Mouse (Mus musculus) megakaryocyte, embryonic 14.5 days (primary cell): ENCODE measurements around the gene Ptpro. TPM values are rescaled to one million over a fixed set of nuclear protein-coding genes. Genes with fewer than 3 reads are reported as not detected.

Experiments
- H3K27me3 ChIP-seq: replicated peaks from 2 replicates; pipeline ENCODE3; 2012; ENCODE audit warnings: inconsistent platforms
- H3K36me3 ChIP-seq: replicated peaks from 2 replicates; pipeline ENCODE3; 2012; ENCODE audit warnings: low read length, inconsistent platforms, mixed read lengths
- H3K4me1 ChIP-seq: 2 replicates; pipeline ENCODE4 v1.6.1; 2012; ENCODE audit warnings: inconsistent platforms
- H3K4me3 ChIP-seq: replicated peaks from 2 replicates; pipeline ENCODE3; 2012; ENCODE audit warnings: moderate library complexity, mild to moderate bottlenecking, inconsistent platforms
- H3K9me3 ChIP-seq: 2 replicates; pipeline ENCODE4 v1.6.1; 2012; ENCODE audit warnings: inconsistent platforms
- FLI1 ChIP-seq: IDR thresholded peaks from 2 replicates; pipeline ENCODE4 v1.6.1; 2012; ENCODE audit warnings: low read length, inconsistent platforms, mixed read lengths
- GATA1 ChIP-seq: IDR thresholded peaks from 3 replicates; pipeline ENCODE4 v1.6.1; 2012; ENCODE audit warnings: mixed read lengths, low read length, inconsistent platforms, borderline replicate concordance
- polyA plus RNA-seq: library from polyadenylated mRNA; stranded (reverse); fragments of >175 nt; gene quantifications from 2 replicates; pipeline ENCODE4 v1.2.3, GENCODE M21; 2012; ENCODE audit warnings: low replicate concordance; ENCODE audit not compliant: insufficient read depth

Gene Ptpro
- polyA plus RNA-seq, 1 experiment, result 0.29 TPM

DNA sequence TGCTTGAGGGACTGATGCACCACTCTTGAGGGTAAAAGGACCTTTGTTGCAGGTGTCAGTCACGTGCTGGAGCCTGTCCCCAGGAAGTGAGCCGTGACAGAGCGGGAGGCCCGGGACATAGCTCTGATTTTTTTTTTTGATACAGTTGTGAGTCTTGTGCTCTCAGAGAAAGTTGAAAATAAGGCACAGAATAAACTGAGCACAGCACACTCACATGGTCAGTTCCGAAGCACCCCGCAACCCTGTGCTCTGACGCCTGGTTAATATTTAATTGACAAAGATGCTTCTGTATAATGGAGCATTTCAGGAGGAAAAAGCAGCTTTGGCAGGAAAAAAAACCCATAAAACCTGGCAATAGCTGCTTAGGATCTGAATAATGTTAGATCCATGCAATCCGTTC lies 118.6 kb downstream of the Ptpro start:
- Histone ChIP-seq H3K27me3 (no peaks in the 10 kb centered on the region), H3K36me3 (no peaks in the 10 kb centered on the region), H3K4me3 (no peak overlapping the region), H3K4me1 (no peaks in the 10 kb centered on the region), H3K9me3 (no peaks in the 10 kb centered on the region)
- TF ChIP-seq FLI1, result no peak
- TF ChIP-seq GATA1, result no peak

DNA sequence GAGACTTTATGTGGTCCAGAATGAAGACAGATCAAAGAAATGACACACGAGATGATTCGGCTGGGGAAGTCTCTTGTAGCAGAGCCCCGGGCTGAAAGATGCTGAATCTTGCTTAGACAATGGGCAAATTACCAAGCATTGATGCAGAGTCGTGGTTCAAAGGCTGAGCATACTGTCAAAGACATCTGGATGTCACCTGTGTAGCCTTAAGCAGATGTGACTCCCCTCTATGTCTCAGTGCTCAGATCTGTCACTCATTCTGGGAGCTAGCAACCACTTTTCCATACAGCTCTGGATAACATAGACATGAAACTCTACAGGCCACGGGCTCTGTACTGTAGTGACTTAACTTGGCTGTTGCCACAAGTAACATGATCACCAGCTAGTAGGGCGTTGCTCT lies 119.3 kb downstream of the Ptpro start:
- TF ChIP-seq FLI1 (no peak), GATA1 (no peak)
- H3K9me3 ChIP-seq, result no peaks in the 10 kb centered on the region
- no peaks in the 10 kb centered on the region for H3K4me1 ChIP-seq
- H3K4me3 ChIP-seq, result no peak overlapping the region
- no peaks in the 10 kb centered on the region for H3K27me3 ChIP-seq
- no peaks in the 10 kb centered on the region for H3K36me3 ChIP-seq

DNA sequence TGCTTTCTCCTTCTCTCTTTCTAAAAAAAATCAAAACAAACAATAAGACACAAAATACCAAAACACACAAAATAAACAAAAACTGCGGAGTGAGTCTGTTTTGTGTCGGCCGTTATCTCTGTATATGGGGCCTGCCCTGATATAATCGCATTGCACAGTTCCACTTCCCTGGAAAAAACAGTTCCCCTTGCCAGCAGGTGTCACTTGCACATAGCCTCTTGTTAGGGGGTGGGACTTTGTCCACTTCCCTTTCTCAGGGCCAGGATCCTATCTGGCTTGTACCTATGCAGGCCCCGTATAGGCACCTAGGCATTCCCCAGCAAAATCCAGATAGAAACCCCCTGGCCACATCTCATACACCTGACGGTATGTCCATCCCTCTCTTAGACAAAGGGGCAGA lies 121.8 kb downstream of the Ptpro start:
- no peaks in the 10 kb centered on the region for H3K36me3 ChIP-seq
- H3K4me3 ChIP-seq, result no peak overlapping the region
- TF ChIP-seq GATA1 (no peak), FLI1 (no peak)
- H3K27me3 ChIP-seq, result no peaks in the 10 kb centered on the region
- no peaks in the 10 kb centered on the region for H3K9me3 ChIP-seq
- no peaks in the 10 kb centered on the region for H3K4me1 ChIP-seq

DNA sequence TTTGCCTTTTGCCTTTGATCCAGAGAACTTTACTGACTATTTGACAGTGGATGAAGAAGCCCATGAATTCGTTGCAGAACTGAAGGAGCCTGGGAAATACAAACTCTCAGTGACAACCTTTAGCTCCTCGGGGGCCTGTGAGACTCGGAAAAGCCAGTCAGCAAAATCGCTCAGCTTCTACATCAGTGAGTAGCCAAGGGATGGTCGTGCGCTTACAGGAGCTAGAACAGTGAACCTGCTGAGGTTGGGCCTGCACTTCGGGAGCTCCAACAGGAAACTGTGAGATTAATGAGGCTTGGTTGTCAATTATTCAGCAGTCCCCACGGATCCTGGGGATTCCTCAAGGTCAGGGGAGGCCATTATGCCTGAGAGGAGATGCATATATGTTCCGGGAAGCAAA lies 130.4 kb downstream of the Ptpro start:
- Histone ChIP-seq H3K9me3 (peaks cover 9% of the 10 kb centered on the region), H3K4me3 (no peak overlapping the region), H3K4me1 (no peaks in the 10 kb centered on the region), H3K27me3 (no peaks in the 10 kb centered on the region), H3K36me3 (no peaks in the 10 kb centered on the region)
- TF ChIP-seq FLI1 (no peak), GATA1 (no peak)

DNA sequence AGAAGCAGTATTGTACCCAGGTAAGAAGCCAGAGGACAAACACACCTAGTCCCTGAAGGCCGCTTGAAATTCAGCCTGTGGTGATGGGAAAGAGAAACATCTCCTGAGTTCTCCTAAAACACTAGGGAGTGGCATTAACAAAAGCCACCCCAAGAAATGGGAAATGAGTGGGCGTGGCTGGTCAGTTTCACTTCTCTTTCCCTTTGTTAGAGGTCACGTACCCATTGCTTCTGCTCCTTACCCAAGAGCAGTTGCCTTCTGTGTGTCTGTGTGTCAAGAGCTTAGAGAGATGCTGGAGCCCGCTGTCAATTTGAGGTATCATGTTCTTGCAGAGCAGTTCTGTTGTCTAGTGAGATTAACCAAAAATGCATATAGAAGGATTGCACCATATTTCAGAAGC lies 134.2 kb downstream of the Ptpro start:
- Histone ChIP-seq H3K4me1 (no peaks in the 10 kb centered on the region), H3K9me3 (peaks cover 5% of the 10 kb centered on the region; the same call in 1 of the 2 replicates), H3K4me3 (no peak overlapping the region), H3K36me3 (no peaks in the 10 kb centered on the region), H3K27me3 (no peaks in the 10 kb centered on the region)
- no peak for TF ChIP-seq FLI1

DNA sequence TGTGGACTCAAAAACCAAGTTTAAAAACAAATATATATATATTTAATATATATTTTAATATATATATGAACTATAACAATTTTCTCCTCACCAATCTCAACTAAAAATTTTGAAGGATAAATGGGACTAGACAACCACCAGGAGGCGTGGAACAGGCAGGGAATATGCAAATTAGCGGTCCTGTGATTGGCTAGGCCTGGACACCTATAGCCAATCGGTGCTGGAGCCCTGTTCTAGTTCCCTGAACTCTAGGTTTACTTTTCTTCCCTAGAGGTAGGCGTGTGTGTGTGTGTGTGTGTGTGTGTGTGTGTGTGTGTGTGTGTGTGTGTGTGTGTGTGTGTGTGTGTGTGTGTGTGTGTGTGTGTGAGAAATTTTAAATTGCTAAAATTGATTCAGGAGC lies 134.8 kb downstream of the Ptpro start:
- TF ChIP-seq GATA1, result no peak
- TF ChIP-seq FLI1, result no peak
- no peaks in the 10 kb centered on the region for H3K36me3 ChIP-seq

DNA sequence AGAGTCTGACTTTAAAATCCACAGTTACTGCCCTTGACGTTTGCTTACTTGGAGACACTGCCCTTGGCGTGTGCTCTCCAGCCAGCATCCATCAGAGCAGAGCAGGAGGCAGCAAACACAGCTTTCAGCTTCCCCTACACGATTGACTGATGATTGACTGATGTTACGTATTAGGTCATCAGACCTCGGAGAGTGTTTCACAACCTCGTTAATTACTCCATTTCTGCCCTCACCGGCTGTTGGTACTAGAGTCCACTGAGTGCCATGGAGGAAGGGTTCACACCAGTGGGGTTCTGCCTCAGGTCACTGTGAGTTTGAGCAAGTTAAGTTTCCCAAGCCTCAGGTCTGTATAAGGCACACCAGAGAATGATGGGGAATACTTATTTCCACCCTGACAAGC lies 143.0 kb downstream of the Ptpro start:
- Histone ChIP-seq H3K4me1 (no peaks in the 10 kb centered on the region), H3K9me3 (no peaks in the 10 kb centered on the region; the same call in 1 of the 2 replicates), H3K4me3 (no peak overlapping the region), H3K36me3 (no peaks in the 10 kb centered on the region), H3K27me3 (no peaks in the 10 kb centered on the region)
- TF ChIP-seq GATA1 (no peak), FLI1 (no peak)

More for the DNA sequence above, 134.8 kb downstream of the Ptpro start:
- Histone ChIP-seq H3K4me1 (no peaks in the 10 kb centered on the region), H3K9me3 (peaks cover 5% of the 10 kb centered on the region; the same call in 1 of the 2 replicates), H3K4me3 (no peak overlapping the region), H3K27me3 (no peaks in the 10 kb centered on the region)

DNA sequence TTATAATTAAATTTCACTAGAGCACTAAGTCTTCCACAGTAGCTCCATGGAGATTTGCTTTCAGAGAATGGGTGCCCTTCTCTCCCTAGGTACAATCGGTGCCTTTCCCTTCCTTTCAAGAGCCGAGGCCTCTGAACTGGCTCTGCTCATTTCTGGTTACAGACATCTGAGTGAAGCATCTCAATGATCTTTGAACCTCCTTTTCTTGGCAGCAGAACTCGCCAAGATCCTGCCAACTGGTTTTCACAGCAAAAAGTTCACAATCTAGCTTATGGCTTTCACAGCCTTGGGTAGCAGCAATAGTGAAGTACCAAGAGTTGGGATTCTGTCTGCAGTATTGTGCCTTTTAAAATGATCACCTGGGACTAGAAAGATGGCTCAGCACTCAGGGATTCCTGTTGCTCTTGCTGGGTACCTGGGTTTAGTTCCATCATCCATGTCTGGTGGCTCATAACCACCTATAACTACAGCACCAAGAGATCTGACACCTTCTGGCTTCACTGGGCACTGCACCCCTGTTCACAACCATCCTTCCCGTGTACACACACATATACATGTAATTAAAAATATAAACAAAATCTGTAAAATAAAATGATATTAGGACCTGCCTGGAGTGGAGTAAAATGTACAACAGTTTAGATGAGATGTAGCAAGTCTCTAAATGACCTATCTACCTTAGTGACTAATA lies 144.1 kb downstream of the Ptpro start:
- TF ChIP-seq FLI1 (no peak), GATA1 (no peak)
- no peaks in the 10 kb centered on the region; the same call in 1 of the 2 replicates for H3K9me3 ChIP-seq
- H3K4me1 ChIP-seq, result no peaks in the 10 kb centered on the region
- H3K27me3 ChIP-seq, result no peaks in the 10 kb centered on the region
- H3K36me3 ChIP-seq, result no peaks in the 10 kb centered on the region
- H3K4me3 ChIP-seq, result no peak overlapping the region

DNA sequence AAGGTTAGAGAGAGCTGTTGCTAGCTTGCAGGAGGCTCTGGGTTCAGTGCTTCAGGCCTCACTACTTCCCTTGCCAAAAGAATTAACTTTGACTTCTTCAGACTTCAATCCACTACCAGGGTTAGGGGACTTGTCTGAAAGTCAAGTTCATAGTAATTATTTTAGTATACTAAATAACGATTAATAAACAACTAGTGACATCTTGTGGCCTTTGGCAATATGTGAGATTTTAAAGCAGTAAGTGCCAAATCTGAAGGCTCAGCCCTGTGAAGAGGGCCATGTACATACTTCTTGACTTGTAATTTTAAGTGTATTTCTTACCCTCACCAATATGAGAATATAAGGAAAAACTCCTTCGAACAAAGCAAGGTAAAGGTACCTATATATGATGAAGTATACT lies 145.2 kb downstream of the Ptpro start:
- H3K36me3 ChIP-seq, result no peaks in the 10 kb centered on the region
- H3K9me3 ChIP-seq, result no peaks in the 10 kb centered on the region; the same call in 1 of the 2 replicates
- no peaks in the 10 kb centered on the region for H3K27me3 ChIP-seq
- H3K4me1 ChIP-seq, result no peaks in the 10 kb centered on the region
- TF ChIP-seq FLI1, result no peak
- H3K4me3 ChIP-seq, result no peak overlapping the region

DNA sequence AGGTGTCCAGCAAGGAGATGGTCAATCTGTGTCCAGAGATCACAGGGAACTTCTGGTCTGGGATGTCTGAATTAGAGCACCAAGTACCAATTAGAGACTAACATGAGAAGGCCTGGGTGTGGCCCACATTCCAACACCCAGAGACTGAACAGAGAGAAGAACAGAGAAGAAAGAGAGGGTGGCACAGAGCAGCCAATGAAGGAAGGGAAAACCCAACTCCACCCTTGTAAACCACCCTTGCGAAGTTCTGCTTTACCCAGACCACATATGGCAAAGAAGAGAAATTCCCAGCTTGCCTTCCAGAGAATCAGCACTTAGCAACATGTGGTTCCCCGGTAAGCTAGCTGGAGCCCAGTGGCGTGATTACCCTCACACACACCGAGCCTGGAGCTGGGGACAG lies 152.1 kb downstream of the Ptpro start:
- Histone ChIP-seq H3K9me3 (peaks cover 10% of the 10 kb centered on the region), H3K27me3 (no peaks in the 10 kb centered on the region), H3K4me3 (no peak overlapping the region), H3K36me3 (no peaks in the 10 kb centered on the region), H3K4me1 (no peaks in the 10 kb centered on the region)
- TF ChIP-seq FLI1 (no peak), GATA1 (no peak)

DNA sequence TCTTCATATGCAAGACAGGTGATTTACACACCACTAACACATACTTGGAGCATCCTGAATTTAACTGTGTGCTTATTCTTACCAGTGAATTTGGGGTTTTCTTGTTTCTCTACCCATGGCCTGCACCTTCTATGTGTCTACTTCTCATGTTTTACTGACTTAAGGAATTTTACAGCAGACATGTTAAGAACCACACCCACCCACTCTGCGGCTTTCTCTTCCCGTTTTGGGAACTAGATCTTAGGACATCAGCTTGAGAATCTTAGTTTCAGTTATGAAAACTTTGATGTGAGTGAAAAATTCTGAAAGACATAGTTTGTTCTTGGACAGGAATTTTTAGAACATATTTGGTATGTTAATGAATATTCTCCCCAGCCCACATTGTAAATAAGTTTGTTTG lies 153.6 kb downstream of the Ptpro start:
- TF ChIP-seq FLI1, result no peak
- TF ChIP-seq GATA1, result no peak
- H3K4me1 ChIP-seq, result no peaks in the 10 kb centered on the region
- no peaks in the 10 kb centered on the region for H3K36me3 ChIP-seq
- no peaks in the 10 kb centered on the region for H3K27me3 ChIP-seq
- peaks cover 10% of the 10 kb centered on the region for H3K9me3 ChIP-seq
- no peak overlapping the region for H3K4me3 ChIP-seq
